Mouse (Mus musculus) cerebellum, adult 2 months (tissue): ENCODE measurements around the gene Sox5.

Experiments
- CTCF ChIP-seq: fragments of 200-500 bp; IDR thresholded peaks from 2 replicates; pipeline ENCODE4 v1.5.1; 2011; ENCODE audit warnings: low read depth, mild to moderate bottlenecking, control low read depth, low read length, moderate library complexity, borderline replicate concordance; ENCODE audit not compliant: insufficient read depth
- POLR2A ChIP-seq: fragments of 200-500 bp; IDR thresholded peaks from 2 replicates; pipeline ENCODE4 v1.6.1; 2011; ENCODE audit warnings: low read length, control low read depth, borderline replicate concordance; ENCODE audit not compliant: insufficient read depth

GRCm38 (mm10) chr6:144753225-144753962, 28.4 kb downstream of the Sox5 start:
- TF ChIP-seq CTCF (no peak), POLR2A (no peak)
